Mouse (Mus musculus) liver, embryonic 14.5 days (tissue): ENCODE results near the gene Prss33.

Source experiments
- CTCF ChIP-seq: IDR thresholded peaks from 2 replicates; pipeline ENCODE4 v1.5.1; 2016; ENCODE audit warnings: antibody characterized with exemption, low read depth, control low read depth
- EP300 ChIP-seq: IDR thresholded peaks from 2 replicates; pipeline ENCODE4 v1.6.1; 2016; ENCODE audit warnings: antibody characterized with exemption, low read depth

- TF ChIP-seq CTCF = no peak
- no peak for TF ChIP-seq EP300
Observed at GRCm38 (mm10) chr17:23789749-23790268, 46.0 kb downstream of the Prss33 start.
